Mouse (Mus musculus) megakaryocyte, embryonic 14.5 days (primary cell): ENCODE data around the gene Pde4dip.

ENCODE experiments used
- FLI1 ChIP-seq: IDR thresholded peaks from 2 replicates; pipeline ENCODE4 v1.6.1; 2012; ENCODE audit warnings: low read length, inconsistent platforms, mixed read lengths
- GATA1 ChIP-seq: IDR thresholded peaks from 3 replicates; pipeline ENCODE4 v1.6.1; 2012; ENCODE audit warnings: mixed read lengths, low read length, inconsistent platforms, borderline replicate concordance

DNA sequence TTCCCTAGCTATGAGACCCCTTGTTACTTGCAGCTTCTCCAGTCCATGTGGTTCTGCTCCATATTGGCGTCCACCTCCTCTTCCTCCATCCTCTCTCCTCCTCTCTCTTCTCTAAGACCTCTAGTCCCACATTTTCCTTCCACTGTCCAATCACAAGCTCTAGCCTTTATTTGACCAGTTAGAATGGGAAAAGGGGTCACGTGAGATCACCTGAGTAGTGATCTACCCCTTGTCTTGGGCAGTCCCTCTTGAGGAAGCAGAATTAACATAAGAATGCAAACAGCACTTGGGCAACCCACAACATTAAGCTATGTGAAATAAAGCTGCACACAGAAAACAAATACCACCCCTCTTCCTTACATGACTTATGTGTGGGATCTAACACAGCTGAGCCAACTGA, 160.7 kb downstream of the Pde4dip start:
- TF ChIP-seq GATA1 (no peak), FLI1 (no peak)
